Mouse (Mus musculus) fibroblast of lung, adult 2 months (primary cell): ENCODE results near the gene Myo1c.

Source experiments
- DNase-seq: peaks from one replicate; pipeline ENCODE4 v3.0.0-alpha.2; 2011; ENCODE audit warnings: low read depth

The Myo1c gene

GRCm38 (mm10) chr11:75650311-75650710, at the start of gene Myo1c:
Gene Myo1c, plus strand, starts transcription at chr11:75650504.
- DNase-seq = no peak

GRCm38 (mm10) chr11:75604826-75605225, 45.5 kb upstream of the Myo1c start:
- no peak for DNase-seq

- DNase-seq = no peak
These were observed 45.0 kb upstream of the Myo1c start for GRCm38 (mm10) chr11:75605318-75605717.

- no peak for DNase-seq
These were observed 41.5 kb upstream of the Myo1c start for GRCm38 (mm10) chr11:75608776-75609175.

GRCm38 (mm10) chr11:75610021-75610420, 40.3 kb upstream of the Myo1c start:
- no peak for DNase-seq

GRCm38 (mm10) chr11:75614769-75615168, 35.5 kb upstream of the Myo1c start:
- DNase-seq = no peak

GRCm38 (mm10) chr11:75615556-75615955, 34.7 kb upstream of the Myo1c start:
- DNase-seq = no peak

- no peak for DNase-seq
These were observed 31.2 kb upstream of the Myo1c start for GRCm38 (mm10) chr11:75619133-75619532.

- peak; percentile 62 for DNase-seq
These were observed 30.0 kb upstream of the Myo1c start for GRCm38 (mm10) chr11:75620136-75620780.

- peak; percentile 5 for DNase-seq
These were observed 28.9 kb upstream of the Myo1c start for GRCm38 (mm10) chr11:75621426-75621825.

GRCm38 (mm10) chr11:75622588-75623329, 27.5 kb upstream of the Myo1c start:
- DNase-seq = no peak

GRCm38 (mm10) chr11:75624102-75624554, 26.2 kb upstream of the Myo1c start:
- DNase-seq = no peak

- DNase-seq = no peak
These were observed 24.5 kb upstream of the Myo1c start for GRCm38 (mm10) chr11:75625820-75626219.

- no peak for DNase-seq
These were observed 20.2 kb upstream of the Myo1c start for GRCm38 (mm10) chr11:75630098-75630497.

- peak; percentile 98 for DNase-seq
These were observed 19.6 kb upstream of the Myo1c start, which contains the start of gene Inpp5k for GRCm38 (mm10) chr11:75630645-75631229. Gene Inpp5k, plus strand, starts transcription at chr11:75630988.

- DNase-seq = no peak
These were observed 18.6 kb upstream of the Myo1c start for GRCm38 (mm10) chr11:75631561-75632225.

- no peak for DNase-seq
These were observed 17.4 kb upstream of the Myo1c start for GRCm38 (mm10) chr11:75632921-75633320.

- DNase-seq = no peak
These were observed 15.5 kb upstream of the Myo1c start for GRCm38 (mm10) chr11:75634801-75635200.

- no peak for DNase-seq
These were observed 15.0 kb upstream of the Myo1c start for GRCm38 (mm10) chr11:75635315-75635714.

GRCm38 (mm10) chr11:75643323-75643722, 7.0 kb upstream of the Myo1c start:
- no peak for DNase-seq

GRCm38 (mm10) chr11:75644684-75645083, 5.6 kb upstream of the Myo1c start:
- no peak for DNase-seq

GRCm38 (mm10) chr11:75647681-75648211, 2.6 kb upstream of the Myo1c start:
- peak; percentile 34 for DNase-seq
